Mouse (Mus musculus) heart, adult 2 months (tissue): ENCODE measurements around the gene Ank3. TPM values are rescaled to one million over a fixed set of nuclear protein-coding genes. Genes with fewer than 3 reads are reported as not detected.

Source experiments
- DNase-seq, 2 experiments: peaks; one replicate each; pipeline ENCODE4 v3.0.0; 2021
- H3K27ac ChIP-seq: fragments of 200-600 bp; 2 replicates; pipeline ENCODE4 v1.8.1; 2022
- H3K27me3 ChIP-seq: fragments of 200-500 bp; 2 replicates; pipeline ENCODE4 v1.6.1; 2012; ENCODE audit warnings: mild to moderate bottlenecking, low read length, inconsistent platforms, mixed read lengths; ENCODE audit not compliant: control insufficient read depth, insufficient read depth
- H3K36me3 ChIP-seq: fragments of 200-500 bp; 2 replicates; pipeline ENCODE4 v1.6.1; 2012; ENCODE audit warnings: low read length, inconsistent platforms; ENCODE audit not compliant: control insufficient read depth, insufficient read depth
- H3K4me1 ChIP-seq: fragments of 200-500 bp; 2 replicates; pipeline ENCODE4 v1.6.1; 2011; ENCODE audit warnings: low read length; ENCODE audit not compliant: control insufficient read depth, insufficient read depth
- H3K4me3 ChIP-seq: fragments of 200-600 bp; 2 replicates; pipeline ENCODE4 v1.8.1; 2022
- H3K79me2 ChIP-seq: fragments of 200-500 bp; replicated peaks from 2 replicates; pipeline ENCODE4 v1.6.1; 2012; ENCODE audit warnings: mild to moderate bottlenecking, inconsistent platforms, low read length, moderate library complexity, mixed read lengths; ENCODE audit not compliant: control insufficient read depth, insufficient read depth
- H3K9ac ChIP-seq: fragments of 200-500 bp; 2 replicates; pipeline ENCODE4 v1.6.1; 2012; ENCODE audit warnings: low read depth, mild to moderate bottlenecking, control low read depth, inconsistent platforms, low read length, mixed read lengths
- CTCF ChIP-seq: fragments of 200-600 bp; IDR thresholded peaks from 2 replicates; pipeline ENCODE4 v1.8.1; 2022; ENCODE audit warnings: antibody characterized with exemption, mild to moderate bottlenecking, moderate library complexity
- EP300 ChIP-seq: fragments of 200-500 bp; IDR thresholded peaks from 2 replicates; pipeline ENCODE4 v1.6.1; 2011; ENCODE audit warnings: low read depth, low read length, control low read depth; ENCODE audit not compliant: insufficient read depth
- POLR2A ChIP-seq: fragments of 200-500 bp; IDR thresholded peaks from 2 replicates; pipeline ENCODE4 v1.6.1; 2011; ENCODE audit warnings: mild to moderate bottlenecking, low read depth, low read length, control low read depth; ENCODE audit not compliant: insufficient read depth
- WGBS: fragments of 180-500 bp; shearing (Covaris S2); methylation state at CpG from one replicate; pipeline ENCODE4 v1.1.7; 2018; 5-methylcytosine and 5-hydroxymethylcytosine counted together
- intact Hi-C: fragments of 180-260 bp; cut with DNase I; formaldehyde crosslinking; loops from one replicate; pipeline ENCODE4 v1.15.1; 2025
- polyA plus RNA-seq: library from polyadenylated mRNA; depleted of rRNA; stranded (reverse); fragments of >200 nt; gene quantifications from 2 replicates; pipeline ENCODE4 v1.2.3, GENCODE M21; 2012
- total RNA-seq, 2 experiments: library from RNA; stranded (reverse); gene quantifications; 2 replicates each; pipeline ENCODE4 v1.2.3; 2021

The Ank3 gene
- total and polyA plus RNA-seq, 3 experiments, result 16.8 to 80.3 (median 64.6) TPM

GRCm38 (mm10) chr10:69467182-69467581 is 68.6 kb downstream of the Ank3 start:
- DNase-seq, result no peak
- Histone ChIP-seq H3K27ac (no peak overlapping the region), H3K9ac (no peak overlapping the region), H3K36me3 (no peaks in the 10 kb centered on the region), H3K4me3 (no peak overlapping the region), H3K4me1 (no peaks in the 10 kb centered on the region), H3K27me3 (no peaks in the 10 kb centered on the region), H3K79me2 (no peaks in the 10 kb centered on the region)
- TF ChIP-seq CTCF (no peak), EP300 (no peak), POLR2A (no peak)
- intact Hi-C loops, result no loop called here
- 58% methylated on average over 2 of the region's 2 CpGs for WGBS

GRCm38 (mm10) chr10:69471841-69472240 is 73.3 kb downstream of the Ank3 start:
- WGBS, result 81% methylated on average over 4 of the region's 4 CpGs
- Histone ChIP-seq H3K27ac (no peak overlapping the region), H3K27me3 (no peaks in the 10 kb centered on the region), H3K4me1 (no peaks in the 10 kb centered on the region), H3K4me3 (no peak overlapping the region), H3K36me3 (no peaks in the 10 kb centered on the region), H3K9ac (no peak overlapping the region), H3K79me2 (no peaks in the 10 kb centered on the region)
- intact Hi-C loops, result no loop called here
- no peak for DNase-seq
- TF ChIP-seq POLR2A, result no peak
- TF ChIP-seq CTCF, result no peak
- no peak for TF ChIP-seq EP300

GRCm38 (mm10) chr10:69476871-69477270 is 78.3 kb downstream of the Ank3 start:
- no peak overlapping the region for H3K27ac ChIP-seq
- H3K36me3 ChIP-seq, result no peaks in the 10 kb centered on the region
- no peak for DNase-seq
- no peaks in the 10 kb centered on the region for H3K27me3 ChIP-seq
- intact Hi-C loops, result no loop called here
- H3K9ac ChIP-seq, result no peak overlapping the region
- H3K4me3 ChIP-seq, result no peak overlapping the region
- no peaks in the 10 kb centered on the region for H3K4me1 ChIP-seq
- no peaks in the 10 kb centered on the region for H3K79me2 ChIP-seq
- TF ChIP-seq CTCF, result no peak
- TF ChIP-seq EP300, result no peak
- no peak for TF ChIP-seq POLR2A
- whole genome bisulfite sequencing, result 39% methylated on average over 1 of the region's 1 CpGs

GRCm38 (mm10) chr10:69477656-69478055 is 79.1 kb downstream of the Ank3 start:
- H3K27me3 ChIP-seq, result no peaks in the 10 kb centered on the region
- intact Hi-C loops, result no loop called here
- WGBS, result 41% methylated on average over 2 of the region's 2 CpGs

GRCm38 (mm10) chr10:69478831-69479230 is 80.3 kb downstream of the Ank3 start:
- H3K27me3 ChIP-seq, result no peaks in the 10 kb centered on the region
- H3K36me3 ChIP-seq, result no peaks in the 10 kb centered on the region
- no peak overlapping the region for H3K9ac ChIP-seq
- intact Hi-C loops, result no loop called here
- TF ChIP-seq CTCF (no peak), EP300 (no peak), POLR2A (no peak)
- 60% methylated on average over 3 of the region's 3 CpGs for WGBS
- H3K27ac ChIP-seq, result no peak overlapping the region
- DNase-seq, result no peak
- H3K4me1 ChIP-seq, result no peaks in the 10 kb centered on the region
- H3K79me2 ChIP-seq, result no peaks in the 10 kb centered on the region
- no peak overlapping the region for H3K4me3 ChIP-seq

More at GRCm38 (mm10) chr10:69477656-69478055, 79.1 kb downstream of the Ank3 start:
- no peak for TF ChIP-seq POLR2A
- TF ChIP-seq EP300, result no peak
- no peak for TF ChIP-seq CTCF
- Histone ChIP-seq H3K4me1 (no peaks in the 10 kb centered on the region), H3K9ac (no peak overlapping the region), H3K27ac (no peak overlapping the region), H3K36me3 (no peaks in the 10 kb centered on the region), H3K4me3 (no peak overlapping the region), H3K79me2 (no peaks in the 10 kb centered on the region)
- DNase-seq, result no peak

- no peak for DNase-seq
- Histone ChIP-seq H3K27me3 (no peaks in the 10 kb centered on the region), H3K27ac (no peak overlapping the region), H3K4me1 (no peaks in the 10 kb centered on the region), H3K4me3 (no peak overlapping the region), H3K9ac (no peak overlapping the region), H3K36me3 (no peaks in the 10 kb centered on the region), H3K79me2 (no peaks in the 10 kb centered on the region)
- no peak for TF ChIP-seq EP300
- no peak for TF ChIP-seq POLR2A
- intact Hi-C loops, result no loop called here
- 88% methylated on average over 6 of the region's 6 CpGs for WGBS
Measured at GRCm38 (mm10) chr10:69485191-69485786, 86.7 kb downstream of the Ank3 start.
